Mouse (Mus musculus) kidney, postnatal 4 days (tissue): ENCODE measurements around the gene Nox4.
A peak's percentile ranks its signal among the peaks of the same experiment; 100 is the strongest.

ENCODE experiments used
- DNase-seq, 2 experiments: peaks; one replicate each; pipeline ENCODE4 v3.0.0; 2021; ENCODE audit warnings: mixed read lengths in 2 of 2

Nox4 gene

DNA sequence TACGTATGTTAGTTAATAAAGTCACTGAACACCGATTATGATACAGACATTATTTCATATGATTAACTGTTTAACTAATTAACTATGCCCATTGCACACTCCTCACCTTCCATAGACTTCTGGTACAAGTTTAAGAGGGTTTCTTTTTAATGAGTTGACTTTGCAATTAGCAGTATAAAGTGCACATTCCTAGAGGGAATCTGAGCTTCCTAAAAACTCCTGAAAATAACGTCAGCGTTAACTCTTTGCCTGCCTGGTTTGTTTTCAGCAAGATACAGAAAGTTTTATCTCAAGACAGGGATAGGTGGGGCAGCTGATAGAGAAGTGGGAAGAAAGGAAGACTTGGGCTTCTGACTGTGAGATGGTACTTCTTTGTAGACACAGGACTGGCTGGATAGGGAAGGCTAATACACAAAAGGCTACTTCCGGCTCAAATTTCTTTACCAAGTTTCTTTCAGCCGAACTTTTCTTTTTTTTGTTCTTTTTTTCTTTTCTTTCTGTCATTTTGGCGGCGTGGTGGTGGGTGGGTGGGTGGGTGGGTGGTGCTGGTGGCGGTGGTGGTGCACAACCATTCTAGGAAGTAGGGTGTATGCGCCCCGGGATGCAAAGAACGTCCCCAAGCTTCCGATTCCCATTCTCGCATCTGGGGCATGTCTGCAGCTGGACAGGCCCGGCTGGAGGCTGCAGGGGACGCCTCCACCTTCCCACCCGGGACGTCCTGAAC is at the start of gene Nox4:
Gene Nox4 (plus strand): TSS at position 241 of the 724 bp plus-strand sequence.
- DNase-seq = no peak

DNA sequence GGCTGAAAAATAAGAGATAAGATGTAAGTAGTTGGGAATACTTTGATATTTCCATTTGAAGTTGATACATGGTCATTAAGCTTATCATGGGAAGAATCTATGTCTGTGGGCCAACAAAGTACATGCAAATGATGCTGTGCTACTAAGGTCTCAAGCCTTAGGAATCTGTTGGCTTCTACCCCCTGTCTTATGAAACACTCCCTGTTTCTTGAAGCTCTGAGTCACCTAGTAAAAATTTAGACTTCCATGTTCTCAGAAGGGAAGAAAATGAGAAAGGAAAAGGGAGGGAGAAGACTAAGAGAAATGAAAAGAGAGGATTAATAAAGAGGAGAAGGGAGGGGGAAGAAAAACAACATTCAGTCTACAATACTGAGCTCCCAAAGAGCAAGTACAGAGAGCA is 41.1 kb upstream of the Nox4 start:
- DNase-seq = no peak

DNA sequence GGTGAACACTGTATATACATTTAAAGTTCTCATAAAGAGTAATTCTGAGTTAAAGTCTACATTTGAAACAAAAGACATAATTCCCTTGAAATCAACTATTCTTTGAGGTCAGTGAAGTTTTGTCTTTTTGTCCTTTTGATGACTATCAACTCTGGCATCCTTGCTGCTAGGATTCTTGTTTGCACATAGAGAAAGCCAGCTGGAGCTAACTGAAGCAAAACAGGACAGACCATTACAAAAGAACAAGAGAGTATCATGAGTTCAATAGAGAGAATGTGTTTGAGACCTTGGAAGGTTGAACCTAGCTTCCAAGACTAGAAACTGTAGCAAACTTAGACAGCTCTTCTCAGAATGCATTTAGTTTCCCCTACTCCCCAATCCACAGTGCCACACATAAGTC is 24.2 kb upstream of the Nox4 start:
- no peak for DNase-seq

DNA sequence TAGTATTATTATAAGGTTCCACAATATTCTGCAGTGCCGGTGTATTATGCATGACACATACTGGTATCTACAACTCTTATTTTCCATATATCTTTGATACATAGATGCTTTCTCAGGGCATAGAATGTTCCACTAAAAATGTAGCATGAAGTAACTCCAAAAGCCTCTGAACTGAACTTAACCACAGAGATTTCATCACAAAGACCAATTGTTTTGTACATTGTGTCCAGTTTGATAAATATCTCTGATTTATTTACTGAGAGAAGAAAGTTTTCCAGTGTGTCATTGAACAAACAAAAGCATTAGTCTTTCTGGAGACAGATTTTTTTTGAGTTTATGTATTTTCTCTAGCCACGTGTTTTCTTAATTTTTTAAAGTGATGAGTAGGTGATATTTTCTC is 23.1 kb upstream of the Nox4 start:
- no peak for DNase-seq

DNA sequence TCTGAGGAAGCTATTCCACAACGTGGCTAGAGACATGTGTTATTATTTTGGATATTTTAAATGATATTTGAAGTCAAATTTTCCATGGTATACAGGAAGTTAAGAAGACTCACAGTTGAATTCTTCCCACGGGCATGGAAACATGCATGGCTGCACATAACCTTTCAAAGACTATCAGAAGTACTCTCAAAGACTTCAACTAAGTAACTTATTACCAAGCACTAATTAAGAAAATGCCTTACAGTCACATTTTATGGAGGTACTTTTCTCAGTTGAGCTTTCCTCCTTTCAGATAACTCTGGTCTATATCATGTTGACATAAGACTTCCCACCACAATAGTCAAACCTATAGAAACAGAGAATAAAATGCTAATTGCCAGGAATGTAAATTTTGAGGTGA is 20.3 kb upstream of the Nox4 start:
- DNase-seq = no peak

DNA sequence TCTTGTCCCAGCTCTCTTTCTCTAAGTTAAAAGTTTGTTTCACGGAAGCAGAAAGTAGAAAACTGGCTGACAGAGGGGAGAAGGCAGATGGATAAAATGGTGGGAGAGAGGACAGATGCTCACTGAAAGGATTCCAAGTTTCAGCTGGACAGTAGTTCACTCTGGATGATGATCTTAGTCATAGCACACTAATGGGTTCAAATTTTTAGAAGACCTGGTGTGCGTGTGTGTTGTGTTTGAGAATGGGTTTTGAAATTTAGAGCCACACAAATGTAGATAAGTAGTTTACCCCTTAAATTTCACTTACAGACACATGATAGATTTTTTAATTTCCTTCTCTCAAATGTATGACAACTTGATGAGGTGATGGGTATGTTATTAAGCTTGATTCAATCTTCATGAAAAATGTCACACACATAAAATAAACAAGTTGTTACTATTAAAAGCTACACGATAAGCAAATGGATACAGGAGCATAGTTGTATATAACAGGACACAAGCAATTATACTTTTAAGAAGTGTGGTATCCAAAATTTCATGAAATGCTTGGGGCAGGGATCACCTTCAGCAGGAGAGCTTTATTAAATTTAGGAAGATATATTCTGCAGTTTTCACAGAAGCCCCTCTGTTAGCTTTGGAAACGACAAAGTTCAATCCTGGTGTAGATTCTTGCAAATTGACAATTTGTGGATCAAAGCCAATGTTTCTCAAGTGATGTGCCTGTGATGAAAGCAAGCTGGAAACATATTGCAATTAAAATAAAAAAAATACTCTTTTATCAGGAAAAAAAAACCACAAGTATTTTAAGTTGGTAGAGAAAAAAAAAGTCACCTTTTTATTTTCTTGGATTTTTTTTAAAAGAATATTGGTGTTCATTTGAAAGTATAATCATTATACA is 18.6 kb upstream of the Nox4 start:
- no peak for DNase-seq

DNA sequence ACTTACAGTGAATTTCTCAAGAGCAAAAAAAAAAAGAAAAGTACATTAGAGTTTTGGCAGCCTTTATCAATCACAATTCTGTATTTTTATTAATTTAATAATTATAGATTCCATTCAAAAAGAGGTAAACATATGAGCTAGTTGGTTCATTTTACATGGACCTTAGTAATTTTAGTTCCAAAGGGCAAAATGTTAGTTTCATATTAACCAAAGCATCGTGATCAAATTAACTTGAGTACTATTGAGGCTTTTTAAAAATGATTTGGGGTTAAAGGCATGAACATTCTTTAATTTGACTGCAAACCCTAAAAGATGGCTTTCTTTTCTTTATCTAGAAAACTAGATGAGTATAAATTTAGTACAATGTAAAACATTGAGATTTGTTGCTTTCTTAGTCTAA is 16.4 kb upstream of the Nox4 start:
- no peak for DNase-seq

DNA sequence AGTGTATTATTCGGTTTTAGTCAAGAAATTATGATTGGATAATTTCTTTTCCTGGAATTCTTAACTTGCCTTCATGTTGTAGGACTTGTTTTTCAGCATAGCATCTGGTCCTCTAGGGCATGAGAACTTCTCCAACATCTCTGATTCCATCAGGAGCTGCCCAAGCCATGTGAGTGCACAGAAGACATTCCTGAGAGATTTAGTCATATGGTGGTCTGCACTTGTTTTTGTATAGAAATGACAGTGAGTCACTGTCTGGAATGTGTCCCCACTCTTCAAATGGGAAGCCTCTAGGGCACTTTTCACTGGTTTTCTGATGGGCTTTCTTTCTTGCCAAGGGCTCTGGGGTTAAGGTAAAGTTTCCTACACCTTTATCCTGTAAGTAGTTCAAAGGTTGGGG is 4.8 kb upstream of the Nox4 start:
- DNase-seq = no peak

DNA sequence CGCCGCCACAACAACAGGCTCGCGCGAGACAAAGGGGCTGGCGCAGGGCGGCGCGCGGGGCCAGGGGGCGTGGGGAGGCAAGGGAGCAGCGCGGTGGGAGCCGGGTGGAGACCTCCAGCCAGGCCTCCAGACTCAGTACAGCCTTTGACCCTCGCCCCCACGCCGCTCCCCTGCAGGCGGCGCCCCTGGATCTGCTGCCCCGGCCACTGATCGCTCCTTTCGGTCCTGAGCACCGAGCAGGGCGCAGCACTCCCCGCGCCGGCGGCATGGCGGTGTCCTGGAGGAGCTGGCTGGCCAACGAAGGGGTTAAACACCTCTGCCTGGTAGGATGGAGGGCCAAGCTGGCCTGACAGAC is 661 bp downstream of the Nox4 start:
- DNase-seq = peak; percentile 78 to 86

DNA sequence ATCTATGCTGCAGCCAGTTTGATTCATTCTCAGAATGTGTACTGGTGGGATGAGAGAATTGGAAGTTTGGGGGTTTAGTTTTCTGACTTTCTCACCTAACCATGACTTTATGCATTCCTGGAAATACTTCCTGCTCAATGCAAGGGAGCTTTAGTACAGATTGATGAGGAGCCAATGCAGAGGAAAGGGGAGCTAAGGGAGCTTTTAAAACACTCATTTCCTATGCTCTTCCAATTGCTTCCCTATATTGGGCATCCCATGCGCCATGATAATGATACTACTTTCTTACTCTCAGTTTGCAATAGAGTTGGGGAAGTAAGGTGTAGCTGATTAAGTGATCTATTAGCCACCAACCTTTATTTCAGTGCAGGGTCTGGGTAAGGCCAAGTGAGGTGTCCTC is 1.0 kb downstream of the Nox4 start:
- no peak for DNase-seq

DNA sequence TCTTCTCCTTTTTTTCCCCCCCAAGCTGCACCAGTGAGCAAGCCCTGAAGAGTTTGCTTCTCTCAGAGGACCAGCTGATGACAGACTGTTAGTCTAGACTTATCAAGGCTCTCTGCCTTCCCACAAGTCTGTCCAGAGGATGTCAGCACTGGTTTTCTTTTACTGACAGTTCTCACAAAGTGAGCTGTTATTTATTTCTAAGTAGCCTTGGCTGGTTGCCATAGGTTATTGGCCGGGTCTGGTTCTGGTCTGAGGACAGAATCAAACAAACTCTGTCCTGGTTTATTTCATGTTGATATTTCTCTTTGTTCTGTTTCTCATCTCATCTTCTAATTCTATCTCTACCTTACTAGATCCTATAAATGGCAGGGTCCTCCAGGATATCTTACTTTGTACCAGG is 2.0 kb downstream of the Nox4 start:
- peak in 1 of 2 experiments; percentile 8 for DNase-seq

DNA sequence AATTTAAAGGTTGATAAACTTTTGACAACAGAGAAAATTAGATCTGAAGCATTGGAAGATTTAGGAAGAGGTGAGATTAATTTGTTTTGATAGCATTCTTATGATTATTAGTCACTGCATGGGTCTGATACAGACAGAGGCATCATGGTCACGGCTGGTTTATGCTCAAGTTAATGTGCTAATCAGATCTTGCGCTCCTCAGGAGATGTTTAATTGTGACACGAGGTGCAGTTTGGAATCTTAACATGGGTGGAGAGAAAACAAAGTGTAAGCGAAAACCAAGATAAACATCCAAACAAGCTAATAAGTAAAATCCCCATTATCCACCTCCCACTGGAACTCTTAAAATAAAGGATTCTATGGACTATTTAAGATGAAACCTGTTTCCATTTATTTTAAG is 6.2 kb downstream of the Nox4 start:
- no peak for DNase-seq

DNA sequence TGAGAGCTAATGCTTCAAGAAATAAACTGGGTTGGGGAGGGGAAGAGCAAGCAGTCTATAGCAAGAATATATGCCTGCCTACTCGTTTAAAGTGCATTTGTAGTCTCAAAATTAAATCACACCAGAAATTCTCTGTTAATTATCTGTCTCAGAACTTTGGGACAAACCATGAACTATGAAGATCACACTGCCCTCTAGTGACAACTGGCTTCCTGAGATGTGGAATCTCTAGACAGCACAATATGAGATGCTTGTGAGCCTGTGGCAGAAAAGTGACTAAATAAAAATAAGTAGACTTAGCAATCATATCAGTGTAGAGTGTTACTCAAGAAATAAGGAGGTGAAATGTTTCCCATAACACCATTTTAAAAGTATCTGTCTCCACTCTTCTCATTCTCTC is 31.3 kb downstream of the Nox4 start:
- DNase-seq = peak; percentile 20 to 45

DNA sequence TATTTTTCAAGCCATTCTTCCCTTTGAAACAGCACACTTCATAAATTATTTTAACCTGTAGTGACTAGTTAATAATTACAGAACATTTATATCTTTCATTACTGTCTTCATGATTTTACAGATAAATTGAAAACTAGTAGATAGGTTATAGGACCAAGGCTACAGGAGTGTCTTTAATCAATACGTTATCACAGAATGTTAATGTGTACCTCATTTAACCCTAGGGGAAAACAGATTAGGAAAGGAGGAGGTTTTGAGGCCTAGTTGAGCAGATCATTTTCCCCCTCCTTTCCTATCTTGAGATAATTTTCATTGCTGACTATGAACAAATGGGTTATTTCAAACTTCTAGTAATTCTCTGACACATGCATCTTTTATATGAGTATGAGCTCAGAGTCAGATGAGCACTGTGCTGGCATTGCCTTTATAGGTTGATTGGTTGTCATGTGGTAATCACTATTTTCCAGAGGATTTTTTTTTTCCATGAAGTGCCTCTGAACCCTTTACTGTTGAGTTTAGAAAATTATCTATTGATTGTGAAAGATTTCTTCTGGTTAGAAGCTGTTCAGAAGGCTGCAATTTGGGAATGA is 57.9 kb downstream of the Nox4 start:
- DNase-seq = no peak

DNA sequence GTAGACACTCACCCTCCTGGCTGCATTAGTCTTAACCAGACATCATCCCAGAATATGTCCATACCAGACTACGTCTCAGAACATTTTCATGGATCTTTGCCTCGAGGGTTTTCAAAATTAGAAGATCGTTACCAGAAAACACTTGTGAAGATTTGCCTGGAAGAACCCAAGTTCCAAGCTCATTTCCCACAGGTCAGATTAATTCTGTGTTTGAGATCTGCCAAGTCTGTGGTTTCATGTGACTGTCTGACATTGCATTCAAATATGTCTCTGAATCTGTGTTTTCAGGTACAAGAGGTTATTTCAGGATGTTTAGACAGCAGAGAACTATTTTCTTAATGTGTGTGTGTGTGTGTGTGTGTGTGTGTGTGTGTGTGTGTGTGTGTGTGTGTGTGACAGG is 75.7 kb downstream of the Nox4 start:
- DNase-seq = no peak

DNA sequence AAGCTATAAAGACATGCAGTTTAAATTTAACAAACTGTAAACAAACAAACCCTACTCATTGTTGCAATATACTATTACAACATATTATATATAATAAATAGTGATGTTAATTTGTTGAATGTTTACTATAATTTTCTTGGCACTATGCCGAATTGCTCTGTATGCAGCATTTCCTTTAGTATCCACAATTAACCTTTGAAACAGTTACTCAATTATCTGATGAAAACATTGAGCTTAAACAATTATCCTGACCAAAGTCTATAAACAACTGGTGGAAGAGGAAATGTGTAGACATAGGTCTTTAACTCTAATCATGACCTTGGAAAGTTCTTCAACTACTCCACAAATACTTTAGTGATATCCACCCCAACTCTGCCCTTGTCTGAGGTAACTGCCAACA is 76.2 kb downstream of the Nox4 start:
- no peak for DNase-seq

DNA sequence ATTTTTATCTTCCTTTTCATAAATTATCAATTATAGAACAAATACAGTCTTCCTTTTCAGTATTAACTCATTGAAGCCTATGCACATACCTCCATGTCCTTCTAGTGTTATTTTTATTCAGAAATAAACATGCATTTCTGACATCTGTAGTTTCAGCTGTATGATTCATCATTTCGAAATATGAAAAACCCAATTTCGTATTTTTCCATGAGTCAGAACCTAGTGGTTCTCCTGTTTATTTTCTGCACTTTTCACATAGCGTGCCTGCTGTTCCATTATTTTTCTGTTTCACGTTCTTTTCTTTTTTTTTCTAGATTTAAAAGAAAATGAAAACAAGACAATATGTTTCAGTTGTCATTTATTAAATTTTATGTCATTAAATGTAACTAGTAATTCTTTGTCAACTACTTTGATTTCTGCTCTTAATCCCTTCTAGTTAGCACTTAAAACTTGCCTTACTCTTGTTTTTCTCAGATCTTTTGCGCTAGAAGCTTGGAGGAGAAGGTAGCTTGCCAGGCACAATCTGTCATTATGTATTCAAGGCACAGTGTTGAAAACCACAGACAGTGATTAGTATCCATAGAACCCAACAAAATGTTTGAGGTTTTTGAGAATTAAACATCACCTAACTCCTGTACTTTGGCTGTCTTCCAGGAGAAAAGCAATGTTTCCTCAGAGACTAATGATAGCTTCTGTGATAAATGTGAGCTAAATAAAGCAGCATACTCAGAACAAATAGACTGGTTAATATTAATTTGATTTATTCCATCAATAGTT is 85.1 kb downstream of the Nox4 start:
- DNase-seq = no peak

DNA sequence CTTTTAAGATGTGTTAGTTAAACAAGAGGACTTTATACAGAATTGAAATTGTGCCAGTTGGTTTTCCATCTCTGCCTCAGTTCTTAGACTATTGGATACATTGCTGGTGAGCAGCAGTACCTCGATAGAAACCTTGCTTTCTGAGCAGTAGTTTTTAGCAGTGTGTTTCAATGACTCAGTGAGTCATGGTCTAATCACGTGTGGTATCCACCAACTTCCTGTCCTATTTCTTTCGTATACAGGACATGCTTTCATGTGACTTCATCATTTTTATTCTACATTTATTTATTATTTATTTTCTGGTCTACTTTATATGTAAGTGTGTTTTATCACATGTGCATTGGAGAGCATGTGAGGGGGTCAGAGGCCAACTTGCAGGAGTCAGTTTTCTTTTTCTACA is 99.7 kb downstream of the Nox4 start:
- no peak for DNase-seq

DNA sequence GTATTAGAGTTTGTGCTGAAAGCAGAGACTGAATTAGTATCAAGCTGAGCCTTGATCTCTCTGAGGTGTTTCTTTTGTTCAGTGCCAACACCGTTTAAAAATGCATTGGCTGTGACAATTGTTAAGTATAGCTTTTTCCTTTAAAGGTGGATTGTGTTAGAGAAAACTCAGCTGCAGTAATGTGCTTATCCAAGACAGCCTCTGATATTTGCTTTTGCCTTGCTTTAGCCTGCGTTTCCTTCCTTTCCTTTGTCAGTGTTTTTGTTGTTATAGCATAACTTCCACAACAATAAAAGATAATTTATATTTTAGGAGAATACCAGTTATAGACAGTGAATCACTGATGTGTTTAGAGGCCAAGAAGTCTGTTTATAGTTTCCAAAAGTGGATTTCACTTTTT is 106.9 kb downstream of the Nox4 start:
- no peak for DNase-seq

DNA sequence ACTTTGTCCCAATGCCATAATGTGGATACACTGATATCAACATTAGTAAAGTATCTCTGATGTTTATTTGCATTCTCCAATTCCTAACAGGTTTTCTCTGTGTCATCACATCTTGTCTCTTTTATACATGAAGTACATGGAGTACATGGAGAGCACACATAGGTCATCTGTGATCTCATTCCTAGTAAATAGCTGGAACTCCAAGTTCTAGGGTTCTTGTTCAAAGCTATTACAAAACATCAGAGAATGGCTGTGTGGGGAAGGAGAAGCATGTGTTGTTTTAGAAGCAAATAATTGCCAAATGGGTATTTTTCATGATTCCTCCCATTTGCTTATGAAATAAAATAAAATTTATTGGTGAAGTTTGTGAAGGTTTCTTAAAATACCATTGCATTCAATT is 121.9 kb downstream of the Nox4 start:
- DNase-seq = no peak

DNA sequence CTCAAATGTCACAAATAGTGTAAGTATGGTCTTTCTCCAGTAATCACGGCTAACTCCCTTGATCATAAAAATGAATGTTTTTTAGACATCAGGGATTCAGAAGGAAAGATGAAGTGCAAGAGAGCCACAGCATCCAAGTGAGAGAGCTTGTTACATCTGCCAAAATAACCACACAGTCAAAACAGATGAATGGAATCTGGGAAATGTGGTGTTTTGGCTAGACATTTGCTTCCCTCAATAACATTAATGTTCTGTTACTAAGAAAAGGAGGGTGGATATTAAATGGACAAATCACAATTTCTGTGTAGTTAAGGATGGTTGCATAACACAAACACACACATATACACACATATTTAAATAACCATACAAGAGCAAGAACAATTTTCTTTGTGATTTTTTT is 123.2 kb downstream of the Nox4 start:
- DNase-seq = no peak

DNA sequence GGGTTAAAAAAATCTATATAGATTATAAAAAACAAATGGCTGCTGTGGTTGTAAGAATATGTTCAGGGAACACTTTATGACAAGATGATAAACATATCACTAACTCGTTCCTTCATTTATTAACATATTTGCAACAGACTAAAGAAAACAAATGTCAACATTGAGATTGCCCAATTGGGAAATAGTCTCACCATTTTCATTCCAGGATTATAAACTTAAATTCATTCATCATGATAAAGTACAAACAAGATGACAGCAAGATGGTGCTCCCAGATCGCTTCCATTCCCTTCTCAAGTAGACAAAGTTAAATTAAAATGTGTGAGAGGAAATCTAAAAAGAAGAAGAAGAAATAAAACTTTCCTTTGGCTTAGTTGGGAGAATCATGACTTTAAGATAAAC is 124.9 kb downstream of the Nox4 start:
- no peak for DNase-seq

DNA sequence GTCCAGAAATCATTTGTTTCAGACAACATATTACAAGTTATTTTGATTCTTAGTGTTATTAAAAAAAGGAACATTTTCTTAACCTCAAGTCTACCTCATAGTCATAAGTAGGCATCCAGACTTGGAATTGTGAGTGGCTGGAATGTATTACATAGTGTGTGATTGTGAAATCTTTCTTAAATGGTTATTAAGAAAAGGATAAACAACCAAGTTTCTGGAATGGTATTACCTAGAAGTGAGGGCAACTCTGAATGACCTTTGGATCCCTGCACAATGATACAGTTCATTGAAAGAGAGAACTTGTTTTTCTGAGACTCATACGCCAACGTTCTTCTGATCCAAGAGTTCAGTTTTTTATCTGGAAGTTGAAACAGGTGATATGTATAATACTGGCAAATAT is 125.4 kb downstream of the Nox4 start:
- DNase-seq = no peak
